Mouse (Mus musculus) brain, embryonic 14.5 days (tissue): ENCODE data around the gene 1700007K13Rik.

Experiments used
- CTCF ChIP-seq: fragments of 200-500 bp; IDR thresholded peaks from 2 replicates; pipeline ENCODE4 v1.5.1; 2012; ENCODE audit warnings: inconsistent platforms, mild to moderate bottlenecking, moderate library complexity, borderline replicate concordance; ENCODE audit not compliant: insufficient read depth, insufficient read length; ENCODE audit errors: extremely low read depth
- POLR2A ChIP-seq: fragments of 200-500 bp; IDR thresholded peaks from 2 replicates; pipeline ENCODE4 v1.6.1; 2012; ENCODE audit warnings: mild to moderate bottlenecking, inconsistent platforms, borderline replicate concordance; ENCODE audit not compliant: poor library complexity, insufficient read depth, insufficient read length, severe bottlenecking; ENCODE audit errors: extremely low read depth

- TF ChIP-seq CTCF (no peak), POLR2A (no peak)
Observed at GRCm38 (mm10) chr2:28465836-28466518, at the start of gene 1700007K13Rik.
